Mouse (Mus musculus): ENCODE results near the gene Hnrnpr. TPM values are rescaled to one million over a fixed set of nuclear protein-coding genes. Genes with fewer than 3 reads are reported as not detected.

Gene Hnrnpr
- polyA plus RNA-seq, 1 experiment from 2014 or later = 109 TPM

- 4% methylated on average over 11 of the region's 11 CpGs for WGBS
- H3K36me3 ChIP-seq = no peaks in the 10 kb centered on the region
- H3K9me3 ChIP-seq = no peaks in the 10 kb centered on the region
- peaks cover 39% of the 10 kb centered on the region for H3K4me1 ChIP-seq
- H3K9ac ChIP-seq = peak overlapping the region; percentile 87
- peak overlapping the region; percentile 92 for H3K27ac ChIP-seq (replicated peaks)
- H3K4me3 ChIP-seq = peak overlapping the region; percentile 96
- peak overlapping the region; percentile 90 for H3K4me2 ChIP-seq
- ATAC-seq (ENCODE audit: extremely low read depth, insufficient number of reproducible peaks, low FRiP score, low TSS enrichment) = no peak
- H3K27me3 ChIP-seq (replicated peaks) = 0 out of 2 replicates have a peak, but pooled peaks cover 7% of the 10 kb centered on the region
Measured at GRCm38 (mm10) chr4:136309780-136310179, 962 bp upstream of the Hnrnpr start.

- Histone ChIP-seq H3K9me3 (no peaks in the 10 kb centered on the region), H3K27ac (replicated peaks) (peak overlapping the region; percentile 95), H3K4me1 (peaks cover 43% of the 10 kb centered on the region), H3K4me2 (peak overlapping the region; percentile 85), H3K9ac (peak overlapping the region; percentile 99), H3K36me3 (peaks cover 1% of the 10 kb centered on the region), H3K4me3 (peak overlapping the region; percentile 96), H3K27me3 (replicated peaks) (0 out of 2 replicates have a peak, but pooled peaks cover 7% of the 10 kb centered on the region)
- WGBS = under 1% methylated on average over 68 of the region's 81 CpGs
- ATAC-seq (ENCODE audit: extremely low read depth, insufficient number of reproducible peaks, low FRiP score, low TSS enrichment) = peak; percentile 53
Measured at GRCm38 (mm10) chr4:136311042-136311999, 579 bp downstream of the Hnrnpr start.

GRCm38 (mm10) chr4:136312616-136313015 lies 1.9 kb downstream of the Hnrnpr start:
- Histone ChIP-seq H3K36me3 (peaks cover 14% of the 10 kb centered on the region), H3K4me3 (peak overlapping the region; percentile 96), H3K9ac (peak overlapping the region; percentile 99), H3K4me2 (peak overlapping the region; percentile 85), H3K27me3 (replicated peaks) (0 out of 2 replicates have a peak, but pooled peaks cover under 1% of the 10 kb centered on the region), H3K9me3 (no peaks in the 10 kb centered on the region), H3K4me1 (peaks cover 43% of the 10 kb centered on the region), H3K27ac (replicated peaks) (0 out of 2 replicates have a peak overlapping the region, but pooled peaks have one; percentile 12)
- no peak for ATAC-seq (ENCODE audit: extremely low read depth, insufficient number of reproducible peaks, low FRiP score, low TSS enrichment)
- WGBS = 14% methylated on average over 4 of the region's 4 CpGs

GRCm38 (mm10) chr4:136317667-136318066 lies 6.9 kb downstream of the Hnrnpr start:
- no peak overlapping the region for H3K4me2 ChIP-seq
- no peak overlapping the region for H3K9ac ChIP-seq
- H3K4me3 ChIP-seq = no peak overlapping the region
- no peaks in the 10 kb centered on the region for H3K9me3 ChIP-seq
- WGBS = 96% methylated on average over 4 of the region's 4 CpGs
- H3K27ac ChIP-seq (replicated peaks) = no peak overlapping the region
- H3K27me3 ChIP-seq (replicated peaks) = no peaks in the 10 kb centered on the region
- peaks cover 26% of the 10 kb centered on the region for H3K4me1 ChIP-seq
- ATAC-seq (ENCODE audit: extremely low read depth, insufficient number of reproducible peaks, low FRiP score, low TSS enrichment) = no peak
- H3K36me3 ChIP-seq = peaks cover 63% of the 10 kb centered on the region

GRCm38 (mm10) chr4:136320016-136320415 lies 9.3 kb downstream of the Hnrnpr start:
- H3K27ac ChIP-seq (replicated peaks) = no peak overlapping the region
- H3K4me2 ChIP-seq = no peak overlapping the region
- peaks cover 85% of the 10 kb centered on the region for H3K36me3 ChIP-seq
- peaks cover 9% of the 10 kb centered on the region for H3K4me1 ChIP-seq
- no peak overlapping the region for H3K9ac ChIP-seq
- no peak for ATAC-seq (ENCODE audit: extremely low read depth, insufficient number of reproducible peaks, low FRiP score, low TSS enrichment)
- H3K27me3 ChIP-seq (replicated peaks) = no peaks in the 10 kb centered on the region
- H3K9me3 ChIP-seq = no peaks in the 10 kb centered on the region
- H3K4me3 ChIP-seq = no peak overlapping the region
- 69% methylated on average over 4 of the region's 4 CpGs for WGBS

- 59% methylated on average over 2 of the region's 2 CpGs for WGBS
- H3K36me3 ChIP-seq = peaks cover 83% of the 10 kb centered on the region
- no peak for ATAC-seq (ENCODE audit: extremely low read depth, insufficient number of reproducible peaks, low FRiP score, low TSS enrichment)
Measured at GRCm38 (mm10) chr4:136324226-136324625, 13.5 kb downstream of the Hnrnpr start.

GRCm38 (mm10) chr4:136327238-136327637 lies 16.5 kb downstream of the Hnrnpr start:
- Histone ChIP-seq H3K9ac (no peak overlapping the region), H3K27me3 (replicated peaks) (no peaks in the 10 kb centered on the region), H3K36me3 (peaks cover 79% of the 10 kb centered on the region), H3K4me2 (no peak overlapping the region), H3K4me1 (peaks cover 14% of the 10 kb centered on the region), H3K27ac (replicated peaks) (0 out of 2 replicates have a peak overlapping the region, but pooled peaks have one; percentile 1), H3K9me3 (no peaks in the 10 kb centered on the region), H3K4me3 (no peak overlapping the region)
- ATAC-seq (ENCODE audit: extremely low read depth, insufficient number of reproducible peaks, low FRiP score, low TSS enrichment) = no peak
- WGBS = 64% methylated on average over 5 of the region's 5 CpGs

More at GRCm38 (mm10) chr4:136324226-136324625, 13.5 kb downstream of the Hnrnpr start:
- Histone ChIP-seq H3K4me2 (no peak overlapping the region), H3K27me3 (replicated peaks) (no peaks in the 10 kb centered on the region), H3K27ac (replicated peaks) (0 out of 2 replicates have a peak overlapping the region, but pooled peaks have one; percentile 12), H3K4me1 (peaks cover 14% of the 10 kb centered on the region), H3K4me3 (no peak overlapping the region), H3K9ac (no peak overlapping the region), H3K9me3 (no peaks in the 10 kb centered on the region)

GRCm38 (mm10) chr4:136328115-136328514 lies 17.4 kb downstream of the Hnrnpr start:
- Histone ChIP-seq H3K4me3 (no peak overlapping the region), H3K27me3 (replicated peaks) (no peaks in the 10 kb centered on the region), H3K4me2 (no peak overlapping the region), H3K9ac (no peak overlapping the region), H3K27ac (replicated peaks) (no peak overlapping the region), H3K9me3 (no peaks in the 10 kb centered on the region), H3K36me3 (peaks cover 79% of the 10 kb centered on the region), H3K4me1 (peaks cover 20% of the 10 kb centered on the region)
- ATAC-seq (ENCODE audit: extremely low read depth, insufficient number of reproducible peaks, low FRiP score, low TSS enrichment) = no peak

- Histone ChIP-seq H3K4me1 (peaks cover 39% of the 10 kb centered on the region), H3K4me2 (no peak overlapping the region), H3K27me3 (replicated peaks) (no peaks in the 10 kb centered on the region), H3K36me3 (peaks cover 75% of the 10 kb centered on the region), H3K4me3 (no peak overlapping the region), H3K9me3 (no peaks in the 10 kb centered on the region), H3K27ac (replicated peaks) (no peak overlapping the region), H3K9ac (no peak overlapping the region)
- WGBS = 87% methylated on average over 3 of the region's 3 CpGs
- no peak for ATAC-seq (ENCODE audit: extremely low read depth, insufficient number of reproducible peaks, low FRiP score, low TSS enrichment)
Measured at GRCm38 (mm10) chr4:136331709-136332108, 21.0 kb downstream of the Hnrnpr start.

GRCm38 (mm10) chr4:136333191-136333590 lies 22.4 kb downstream of the Hnrnpr start:
- H3K4me1 ChIP-seq = peaks cover 42% of the 10 kb centered on the region
- ATAC-seq (ENCODE audit: extremely low read depth, insufficient number of reproducible peaks, low FRiP score, low TSS enrichment) = no peak
- H3K27ac ChIP-seq (replicated peaks) = peak overlapping the region; percentile 48; the same call in 1 of the 2 replicates
- no peaks in the 10 kb centered on the region for H3K9me3 ChIP-seq
- WGBS = 58% methylated on average over 3 of the region's 3 CpGs
- peaks cover 75% of the 10 kb centered on the region for H3K36me3 ChIP-seq
- no peaks in the 10 kb centered on the region for H3K27me3 ChIP-seq (replicated peaks)
- no peak overlapping the region for H3K9ac ChIP-seq
- no peak overlapping the region for H3K4me3 ChIP-seq
- H3K4me2 ChIP-seq = no peak overlapping the region

- H3K27ac ChIP-seq (replicated peaks) = peak overlapping the region; percentile 77
- no peaks in the 10 kb centered on the region for H3K9me3 ChIP-seq
- peak overlapping the region; percentile 41 for H3K4me2 ChIP-seq
- peak; percentile 42; the same call in 1 of the 2 replicates for ATAC-seq (ENCODE audit: extremely low read depth, insufficient number of reproducible peaks, low FRiP score, low TSS enrichment)
- H3K9ac ChIP-seq = no peak overlapping the region
- 25% methylated on average over 2 of the region's 2 CpGs for WGBS
- H3K27me3 ChIP-seq (replicated peaks) = no peaks in the 10 kb centered on the region
- H3K4me1 ChIP-seq = peaks cover 45% of the 10 kb centered on the region
- H3K4me3 ChIP-seq = no peak overlapping the region
- H3K36me3 ChIP-seq = peaks cover 76% of the 10 kb centered on the region
Measured at GRCm38 (mm10) chr4:136335065-136335464, 24.3 kb downstream of the Hnrnpr start.
